Mouse (Mus musculus) cortical plate, adult 2 months (tissue): ENCODE results near the gene Exosc6.
"Not testable (repeated sequence)": the region's sequence is repeated elsewhere in the genome, so short reads cannot be mapped to it uniquely, and the experiment has no call there.

Experiments
- CTCF ChIP-seq: fragments of 200-500 bp; IDR thresholded peaks from 2 replicates; pipeline ENCODE4 v1.5.1; 2011; ENCODE audit warnings: mild to moderate bottlenecking, control low read depth, low read length; ENCODE audit not compliant: insufficient read depth; ENCODE audit errors: extremely low read depth
- POLR2A ChIP-seq: fragments of 200-500 bp; IDR thresholded peaks from 2 replicates; pipeline ENCODE4 v1.6.1; 2011; ENCODE audit warnings: mild to moderate bottlenecking, low read length, control low read depth; ENCODE audit not compliant: insufficient read depth; ENCODE audit errors: extremely low read depth

- TF ChIP-seq CTCF, POLR2A: not testable (repeated sequence)
Observed at GRCm38 (mm10) chr8:111094719-111095302, 38.7 kb downstream of the Exosc6 start.
